Mouse (Mus musculus) retina, postnatal 7 days (tissue): ENCODE measurements around the gene 2900011O08Rik.
"Not testable (repeated sequence)": the region's sequence is repeated elsewhere in the genome, so short reads cannot be mapped to it uniquely, and the experiment has no call there.

ENCODE experiments used
- DNase-seq: peaks from one replicate; pipeline ENCODE4 v3.0.0-alpha.2; 2012; ENCODE audit warnings: low read depth, low spot score

The 2900011O08Rik gene

GRCm38 (mm10) chr16:14059869-14060268 lies 73.5 kb downstream of the 2900011O08Rik start:
- no peak for DNase-seq

- not testable (repeated sequence) for DNase-seq
Measured at GRCm38 (mm10) chr16:14066571-14066970, 80.2 kb downstream of the 2900011O08Rik start.

- not testable (repeated sequence) for DNase-seq
Measured at GRCm38 (mm10) chr16:14068701-14069100, 82.3 kb downstream of the 2900011O08Rik start.

GRCm38 (mm10) chr16:14070471-14071169 lies 84.2 kb downstream of the 2900011O08Rik start:
- no peak for DNase-seq

- no peak for DNase-seq
Measured at GRCm38 (mm10) chr16:14082925-14083324, 96.5 kb downstream of the 2900011O08Rik start.

GRCm38 (mm10) chr16:14088249-14088648 lies 101.8 kb downstream of the 2900011O08Rik start:
- DNase-seq = no peak

- no peak for DNase-seq
Measured at GRCm38 (mm10) chr16:14089296-14089695, 102.9 kb downstream of the 2900011O08Rik start.

GRCm38 (mm10) chr16:14091771-14092170 lies 105.4 kb downstream of the 2900011O08Rik start:
- no peak for DNase-seq

- DNase-seq = no peak
Measured at GRCm38 (mm10) chr16:14105891-14106290, 119.5 kb downstream of the 2900011O08Rik start.

GRCm38 (mm10) chr16:14109651-14110230 lies 123.3 kb downstream of the 2900011O08Rik start:
- no peak for DNase-seq

GRCm38 (mm10) chr16:14110922-14111321 lies 124.5 kb downstream of the 2900011O08Rik start:
- DNase-seq = no peak

GRCm38 (mm10) chr16:14112133-14112532 lies 125.7 kb downstream of the 2900011O08Rik start:
- DNase-seq = no peak

GRCm38 (mm10) chr16:14112742-14113141 lies 126.3 kb downstream of the 2900011O08Rik start:
- DNase-seq = no peak

GRCm38 (mm10) chr16:14117299-14117698 lies 130.9 kb downstream of the 2900011O08Rik start:
- no peak for DNase-seq

- no peak for DNase-seq
Measured at GRCm38 (mm10) chr16:14120941-14121340, 134.5 kb downstream of the 2900011O08Rik start.

GRCm38 (mm10) chr16:14121563-14121962 lies 135.2 kb downstream of the 2900011O08Rik start:
- DNase-seq = no peak

GRCm38 (mm10) chr16:14122586-14122985 lies 136.2 kb downstream of the 2900011O08Rik start:
- DNase-seq = no peak

- no peak for DNase-seq
Measured at GRCm38 (mm10) chr16:14123901-14124300, 137.5 kb downstream of the 2900011O08Rik start.

GRCm38 (mm10) chr16:14124709-14125108 lies 138.3 kb downstream of the 2900011O08Rik start:
- no peak for DNase-seq

- no peak for DNase-seq
Measured at GRCm38 (mm10) chr16:14125253-14125652, 138.8 kb downstream of the 2900011O08Rik start.

GRCm38 (mm10) chr16:14128977-14129376 lies 142.6 kb downstream of the 2900011O08Rik start:
- no peak for DNase-seq

- DNase-seq = no peak
Measured at GRCm38 (mm10) chr16:14130796-14131195, 144.4 kb downstream of the 2900011O08Rik start.

- no peak for DNase-seq
Measured at GRCm38 (mm10) chr16:14131376-14131775, 145.0 kb downstream of the 2900011O08Rik start.
